Mouse (Mus musculus): ENCODE measurements at regions not wholly inside any gene's neighbourhood (a gene's known extent, or its start where the extent isn't known, plus 50 kb on each side); places are given as distances from the start of the nearest gene placed in this dataset.

- no peak for ATAC-seq (ENCODE audit: low read depth)
- no peak for DNase-seq (ENCODE audit: low spot score)
- no peak overlapping the region for H3K27ac ChIP-seq (replicated peaks; ENCODE audit: low read depth, low read length)
- no peak overlapping the region for H3K4me2 ChIP-seq (ENCODE audit: low read depth, low read length)
- no peaks in the 10 kb centered on the region for H3K9me3 ChIP-seq (ENCODE audit: control insufficient read depth, low read length)
- no peak overlapping the region for H3K4me3 ChIP-seq (ENCODE audit: low read depth, low read length)
- WGBS: 41% methylated on average over 6 of the region's 6 CpGs
- H3K9ac ChIP-seq (ENCODE audit: low read depth, low read length): no peak overlapping the region
- H3K27me3 ChIP-seq (replicated peaks; ENCODE audit: control insufficient read depth, insufficient read depth, low read length): no peaks in the 10 kb centered on the region
- H3K4me1 ChIP-seq (ENCODE audit: control insufficient read depth, insufficient read depth, low read length): no peaks in the 10 kb centered on the region
- no peaks in the 10 kb centered on the region for H3K36me3 ChIP-seq (ENCODE audit: control insufficient read depth, insufficient read depth, low read length)
Observed at GRCm38 (mm10) chr11:25365433-25365832, 845.1 kb downstream of the 5730522E02Rik start.

DNA sequence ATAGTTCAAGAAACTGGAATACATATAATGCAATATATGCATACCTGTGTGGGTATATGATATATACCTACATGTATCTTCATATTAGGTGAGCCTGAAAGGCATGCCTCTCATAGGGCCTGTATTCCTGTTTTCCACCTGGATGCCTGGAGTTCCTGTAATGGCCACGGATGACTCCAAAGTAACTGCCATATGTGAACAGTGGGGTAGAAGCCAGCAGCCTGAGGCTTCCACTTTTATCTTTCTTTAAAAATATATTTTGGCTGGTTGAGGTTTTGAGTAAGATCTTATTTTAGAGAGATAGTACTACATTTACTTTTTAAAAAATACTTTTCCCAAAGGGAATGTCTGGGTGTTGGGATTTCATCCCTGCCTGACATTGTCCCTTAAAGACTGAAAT is 850.8 kb downstream of the 5730522E02Rik start:
- no peaks in the 10 kb centered on the region for H3K27me3 ChIP-seq (replicated peaks; ENCODE audit: control insufficient read depth, insufficient read depth, low read length)
- no peak for DNase-seq (ENCODE audit: low spot score)
- peaks cover 12% of the 10 kb centered on the region for H3K4me1 ChIP-seq (ENCODE audit: control insufficient read depth, insufficient read depth, low read length)
- H3K9me3 ChIP-seq (ENCODE audit: control insufficient read depth, low read length): no peaks in the 10 kb centered on the region
- H3K9ac ChIP-seq (ENCODE audit: low read depth, low read length): no peak overlapping the region
- H3K4me2 ChIP-seq (ENCODE audit: low read depth, low read length): no peak overlapping the region
- ATAC-seq (ENCODE audit: low read depth): no peak
- H3K36me3 ChIP-seq (ENCODE audit: control insufficient read depth, insufficient read depth, low read length): no peaks in the 10 kb centered on the region
- no peak overlapping the region for H3K4me3 ChIP-seq (ENCODE audit: low read depth, low read length)
- WGBS: 72% methylated on average over 1 of the region's 1 CpGs
- H3K27ac ChIP-seq (replicated peaks; ENCODE audit: low read depth, low read length): no peak overlapping the region

DNA sequence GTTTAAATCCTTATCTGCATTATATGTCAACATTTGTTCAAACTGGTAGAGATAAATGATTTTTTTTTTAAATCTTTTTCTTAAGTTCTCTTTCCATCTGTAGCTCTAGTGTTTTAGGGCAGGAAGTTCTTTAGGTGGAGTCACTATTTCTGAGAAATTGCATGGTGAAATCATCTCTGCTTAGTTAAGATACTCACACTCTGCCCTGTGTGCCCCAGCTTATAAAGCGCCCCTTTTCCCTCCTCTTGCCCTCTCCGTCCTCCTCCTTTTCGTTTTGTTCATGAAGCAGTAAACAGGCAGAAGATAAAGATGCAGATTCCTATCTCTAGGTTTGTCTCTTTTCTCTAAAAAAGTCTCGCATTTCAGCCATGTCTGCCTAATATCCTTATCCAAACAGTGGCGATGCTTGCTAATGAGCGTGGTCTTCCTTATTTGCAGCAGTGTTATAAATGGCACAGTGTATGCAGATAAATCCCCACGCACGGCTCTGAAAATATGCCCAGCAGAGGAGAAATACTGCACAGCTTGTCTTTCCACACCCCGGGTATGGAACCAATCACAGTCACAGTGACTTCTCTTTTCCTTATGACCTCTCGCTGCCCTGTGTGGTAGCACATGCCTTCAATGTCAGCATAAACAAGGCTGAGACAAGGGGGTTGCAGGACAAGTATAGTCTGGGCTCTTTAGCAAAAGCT is 852.7 kb downstream of the 5730522E02Rik start:
- no peaks in the 10 kb centered on the region for H3K36me3 ChIP-seq (ENCODE audit: control insufficient read depth, insufficient read depth, low read length)
- 12% methylated on average over 10 of the region's 10 CpGs for WGBS
- H3K4me1 ChIP-seq (ENCODE audit: control insufficient read depth, insufficient read depth, low read length): peaks cover 12% of the 10 kb centered on the region
- no peak overlapping the region for H3K27ac ChIP-seq (replicated peaks; ENCODE audit: low read depth, low read length)
- peak; percentile 31 for DNase-seq (ENCODE audit: low spot score)
- peak overlapping the region; percentile 28; the same call in 1 of the 2 replicates for H3K9ac ChIP-seq (ENCODE audit: low read depth, low read length)
- no peaks in the 10 kb centered on the region for H3K9me3 ChIP-seq (ENCODE audit: control insufficient read depth, low read length)
- peak overlapping the region; percentile 71 for H3K4me2 ChIP-seq (ENCODE audit: low read depth, low read length)
- H3K4me3 ChIP-seq (ENCODE audit: low read depth, low read length): peak overlapping the region; percentile 32
- no peaks in the 10 kb centered on the region for H3K27me3 ChIP-seq (replicated peaks; ENCODE audit: control insufficient read depth, insufficient read depth, low read length)
- ATAC-seq (ENCODE audit: low read depth): no peak

- peak overlapping the region; percentile 32 for H3K4me3 ChIP-seq (ENCODE audit: low read depth, low read length)
- peak; percentile 95 for ATAC-seq (ENCODE audit: low read depth)
- peak overlapping the region; percentile 28; the same call in 1 of the 2 replicates for H3K9ac ChIP-seq (ENCODE audit: low read depth, low read length)
- no peaks in the 10 kb centered on the region for H3K9me3 ChIP-seq (ENCODE audit: control insufficient read depth, low read length)
- 6% methylated on average over 19 of the region's 19 CpGs for WGBS
- peak overlapping the region; percentile 71 for H3K4me2 ChIP-seq (ENCODE audit: low read depth, low read length)
- H3K36me3 ChIP-seq (ENCODE audit: control insufficient read depth, insufficient read depth, low read length): no peaks in the 10 kb centered on the region
- DNase-seq (ENCODE audit: low spot score): peak; percentile 84
- H3K4me1 ChIP-seq (ENCODE audit: control insufficient read depth, insufficient read depth, low read length): peaks cover 12% of the 10 kb centered on the region
- peak overlapping the region; percentile 48 for H3K27ac ChIP-seq (replicated peaks; ENCODE audit: low read depth, low read length)
- no peaks in the 10 kb centered on the region for H3K27me3 ChIP-seq (replicated peaks; ENCODE audit: control insufficient read depth, insufficient read depth, low read length)
Observed at GRCm38 (mm10) chr11:25356671-25357586, 853.6 kb downstream of the 5730522E02Rik start.

GRCm38 (mm10) chr11:25335667-25336066 is 874.9 kb downstream of the 5730522E02Rik start:
- Histone ChIP-seq H3K4me1 (ENCODE audit: control insufficient read depth, insufficient read depth, low read length) (no peaks in the 10 kb centered on the region), H3K4me3 (ENCODE audit: low read depth, low read length) (no peak overlapping the region), H3K4me2 (ENCODE audit: low read depth, low read length) (no peak overlapping the region), H3K27ac (replicated peaks; ENCODE audit: low read depth, low read length) (no peak overlapping the region), H3K36me3 (ENCODE audit: control insufficient read depth, insufficient read depth, low read length) (no peaks in the 10 kb centered on the region), H3K9me3 (ENCODE audit: control insufficient read depth, low read length) (no peaks in the 10 kb centered on the region), H3K9ac (ENCODE audit: low read depth, low read length) (no peak overlapping the region), H3K27me3 (replicated peaks; ENCODE audit: control insufficient read depth, insufficient read depth, low read length) (no peaks in the 10 kb centered on the region)
- ATAC-seq (ENCODE audit: low read depth): no peak
- WGBS: 50% methylated on average over 2 of the region's 2 CpGs
- DNase-seq (ENCODE audit: low spot score): peak; percentile 19

DNA sequence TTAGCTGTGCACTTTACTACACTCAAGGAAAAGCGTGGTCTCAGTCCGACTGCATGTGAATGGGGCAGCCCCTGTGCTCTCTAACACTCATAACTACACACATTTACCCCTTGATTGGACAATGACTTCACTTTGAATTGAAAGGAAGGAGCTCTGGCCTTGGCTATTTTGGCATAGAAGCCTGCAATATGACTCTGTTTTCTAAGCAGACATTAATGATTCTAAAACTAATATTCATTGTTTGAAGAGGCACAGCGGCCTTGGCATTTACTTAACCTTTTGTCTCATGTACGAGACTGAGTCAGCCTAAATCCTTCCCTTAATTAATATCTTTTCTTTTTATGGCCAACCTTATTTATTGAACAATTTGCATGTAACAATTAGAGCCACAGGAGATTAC is 879.9 kb downstream of the 5730522E02Rik start:
- 84% methylated on average over 4 of the region's 4 CpGs for WGBS
- H3K27ac ChIP-seq (replicated peaks; ENCODE audit: low read depth, low read length): no peak overlapping the region
- ATAC-seq (ENCODE audit: low read depth) (no peak), DNase-seq (ENCODE audit: low spot score) (no peak)
- no peaks in the 10 kb centered on the region for H3K9me3 ChIP-seq (ENCODE audit: control insufficient read depth, low read length)
- no peaks in the 10 kb centered on the region for H3K36me3 ChIP-seq (ENCODE audit: control insufficient read depth, insufficient read depth, low read length)
- no peaks in the 10 kb centered on the region for H3K27me3 ChIP-seq (replicated peaks; ENCODE audit: control insufficient read depth, insufficient read depth, low read length)
- H3K4me2 ChIP-seq (ENCODE audit: low read depth, low read length): no peak overlapping the region
- H3K9ac ChIP-seq (ENCODE audit: low read depth, low read length): no peak overlapping the region
- no peak overlapping the region for H3K4me3 ChIP-seq (ENCODE audit: low read depth, low read length)
- no peaks in the 10 kb centered on the region for H3K4me1 ChIP-seq (ENCODE audit: control insufficient read depth, insufficient read depth, low read length)

DNA sequence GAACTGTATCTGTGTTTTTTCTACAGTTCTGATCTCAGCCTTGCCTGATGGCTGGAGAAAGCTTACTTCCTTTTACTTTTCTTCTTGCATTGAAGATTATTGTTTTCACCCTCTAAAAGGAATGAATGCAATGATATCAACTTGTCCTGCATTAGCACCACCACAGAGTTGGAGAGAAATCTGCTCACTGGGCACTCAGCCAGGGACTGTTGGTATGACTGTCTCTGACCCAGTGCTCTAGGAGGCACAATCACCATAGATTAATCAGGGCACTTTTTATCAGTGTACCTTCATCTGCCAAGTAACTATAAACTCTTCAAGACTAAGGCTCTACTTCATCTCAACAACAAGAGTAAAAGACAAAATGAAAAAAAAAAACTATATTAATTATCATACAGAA is 888.1 kb downstream of the 5730522E02Rik start:
- Histone ChIP-seq H3K4me2 (ENCODE audit: low read depth, low read length) (no peak overlapping the region), H3K9me3 (ENCODE audit: control insufficient read depth, low read length) (no peaks in the 10 kb centered on the region), H3K27ac (replicated peaks; ENCODE audit: low read depth, low read length) (no peak overlapping the region), H3K4me1 (ENCODE audit: control insufficient read depth, insufficient read depth, low read length) (no peaks in the 10 kb centered on the region), H3K36me3 (ENCODE audit: control insufficient read depth, insufficient read depth, low read length) (no peaks in the 10 kb centered on the region), H3K27me3 (replicated peaks; ENCODE audit: control insufficient read depth, insufficient read depth, low read length) (no peaks in the 10 kb centered on the region), H3K9ac (ENCODE audit: low read depth, low read length) (no peak overlapping the region), H3K4me3 (ENCODE audit: low read depth, low read length) (no peak overlapping the region)
- DNase-seq (ENCODE audit: low spot score) (no peak), ATAC-seq (ENCODE audit: low read depth) (no peak)

GRCm38 (mm10) chr11:25321494-25321893 is 889.1 kb downstream of the 5730522E02Rik start:
- no peaks in the 10 kb centered on the region for H3K4me1 ChIP-seq (ENCODE audit: control insufficient read depth, insufficient read depth, low read length)
- no peaks in the 10 kb centered on the region for H3K9me3 ChIP-seq (ENCODE audit: control insufficient read depth, low read length)
- DNase-seq (ENCODE audit: low spot score) (no peak), ATAC-seq (ENCODE audit: low read depth) (no peak)
- no peaks in the 10 kb centered on the region for H3K27me3 ChIP-seq (replicated peaks; ENCODE audit: control insufficient read depth, insufficient read depth, low read length)
- H3K36me3 ChIP-seq (ENCODE audit: control insufficient read depth, insufficient read depth, low read length): no peaks in the 10 kb centered on the region
- H3K9ac ChIP-seq (ENCODE audit: low read depth, low read length): no peak overlapping the region
- no peak overlapping the region for H3K4me2 ChIP-seq (ENCODE audit: low read depth, low read length)
- no peak overlapping the region for H3K27ac ChIP-seq (replicated peaks; ENCODE audit: low read depth, low read length)
- WGBS: 79% methylated on average over 4 of the region's 4 CpGs
- H3K4me3 ChIP-seq (ENCODE audit: low read depth, low read length): no peak overlapping the region

Measured in embryonic facial prominence, embryonic 14.5 days (tissue).